Mouse (Mus musculus): ENCODE data around the gene Oas1e.

DNA sequence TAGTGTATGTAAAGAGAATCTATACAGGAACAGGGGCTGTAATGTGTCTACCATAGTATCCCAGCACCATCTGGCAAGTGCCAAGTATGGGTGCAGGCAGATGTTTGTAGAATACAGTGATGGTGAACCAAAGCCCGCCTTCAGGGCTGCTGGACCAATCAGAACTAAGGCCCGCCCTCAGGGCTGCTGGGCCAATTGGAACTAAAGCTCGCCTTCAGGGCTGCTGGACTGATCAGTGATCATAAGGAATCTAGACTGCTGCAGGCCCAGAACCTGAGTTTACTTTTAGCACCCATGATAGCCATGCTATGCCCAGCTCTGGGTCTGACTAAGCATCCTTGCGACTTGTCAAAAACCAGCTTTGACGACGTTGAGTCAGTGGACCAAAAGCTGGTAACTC is 33.4 kb downstream of the Oas1e start:
- no peak for TF ChIP-seq POLR2A (IDR thresholded peaks at IDR 0.05; ENCODE audit: borderline replicate concordance, insufficient read depth, low read length)
- no peak for TF ChIP-seq CTCF (IDR thresholded peaks at IDR 0.05; ENCODE audit: borderline replicate concordance, insufficient read depth, low read depth, low read length)
